ENCODE assay signal across 10 mouse cellular contexts in the genomic region with DNA sequence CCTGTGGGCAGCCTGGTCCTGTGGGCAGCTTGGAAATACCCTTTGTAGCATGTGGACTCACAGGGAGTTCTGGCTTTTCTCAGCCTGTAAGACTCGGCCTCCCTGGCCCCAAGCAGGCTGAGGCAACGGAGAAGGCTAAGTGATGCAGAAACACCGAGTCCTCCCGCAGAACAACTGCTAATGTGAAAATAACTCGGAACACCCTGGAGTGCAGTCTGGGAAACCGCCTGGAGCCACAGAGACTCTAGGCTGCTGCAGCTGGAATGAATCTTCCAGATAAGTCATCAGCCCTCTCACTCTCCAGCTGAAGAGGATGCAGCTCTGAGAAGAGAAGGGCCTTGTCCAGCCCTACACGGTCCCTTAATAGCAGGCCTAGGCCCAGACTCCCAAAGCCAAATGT.
DNase-seq lines count a peak whose midpoint lies in the region; ATAC-seq and TF ChIP-seq lines count a peak whose summit lies in the region.
"Had no signal": no experiment of that assay in that cellular context is flagged by ENCODE, and none has a peak within 500 bp of the region (broad histone marks: within the 10 kb centered on the region; RNA-seq: fewer than 3 reads in every experiment).

No protein-coding gene starts in this region.

- no peak for ATAC-seq in midbrain, embryonic 15.5 days (replicated peaks)
- ATAC-seq in megakaryocyte, adult 5-6 weeks (ENCODE audit: poor library complexity, severe bottlenecking), result no peak
- ATAC-seq: liver, embryonic 12.5 days had no signal

- H3K27me3 ChIP-seq in midbrain, embryonic 10.5 days (ENCODE audit: low read depth, poor library complexity, severe bottlenecking), result no peaks in the 10 kb centered on the region
- H3K27me3 ChIP-seq in midbrain, embryonic 15.5 days (replicated peaks), result no peaks in the 10 kb centered on the region
- no peaks in the 10 kb centered on the region for H3K27me3 ChIP-seq in heart, embryonic 10.5 days (ENCODE audit: insufficient read depth, poor library complexity, severe bottlenecking)
- H3K27me3 ChIP-seq in small intestine, adult 2 months (ENCODE audit: control insufficient read depth, insufficient read depth, low read length), result no peaks in the 10 kb centered on the region
- H3K27me3 ChIP-seq: liver, embryonic 12.5 days had no signal

- no peaks in the 10 kb centered on the region for H3K36me3 ChIP-seq in midbrain, embryonic 10.5 days
- H3K36me3 ChIP-seq in midbrain, embryonic 15.5 days (replicated peaks), result no peaks in the 10 kb centered on the region
- H3K36me3 ChIP-seq in heart, embryonic 10.5 days, result no peaks in the 10 kb centered on the region
- H3K36me3 ChIP-seq in small intestine, adult 2 months (ENCODE audit: control insufficient read depth, insufficient read depth, low read length), result no peaks in the 10 kb centered on the region
- H3K36me3 ChIP-seq: liver, embryonic 12.5 days had no signal

- H3K9me3 ChIP-seq in midbrain, embryonic 10.5 days (replicated peaks), result no peaks in the 10 kb centered on the region
- no peaks in the 10 kb centered on the region for H3K9me3 ChIP-seq in midbrain, embryonic 15.5 days
- no peaks in the 10 kb centered on the region for H3K9me3 ChIP-seq in heart, embryonic 10.5 days
- H3K9me3 ChIP-seq: liver, embryonic 12.5 days had no signal

- DNase-seq in adrenal gland, postnatal 10 days, result peak; percentile 8
- DNase-seq in adrenal gland, postnatal 25 days, result no peak
- no peak for DNase-seq in midbrain, embryonic 10.5 days (ENCODE audit: low spot score)
- DNase-seq in heart, embryonic 10.5 days (ENCODE audit: low spot score), result no peak
- no peak for DNase-seq in thymus, postnatal 0 days (ENCODE audit: low spot score)
- DNase-seq: adrenal gland, adult 8-10 months had no signal

- H3K4me2 ChIP-seq in midbrain, embryonic 15.5 days, result no peak overlapping the region
- H3K4me2 ChIP-seq: liver, embryonic 12.5 days had no signal

- H3K9ac ChIP-seq in midbrain, embryonic 15.5 days, result no peak overlapping the region
- H3K9ac ChIP-seq: liver, embryonic 12.5 days had no signal

- peaks cover 8% of the 10 kb centered on the region; the same call in 1 of the 2 replicates for H3K4me1 ChIP-seq in midbrain, embryonic 10.5 days
- 0 out of 2 replicates have a peak, but pooled peaks cover 6% of the 10 kb centered on the region for H3K4me1 ChIP-seq in midbrain, embryonic 15.5 days
- peaks cover 20% of the 10 kb centered on the region for H3K4me1 ChIP-seq in heart, embryonic 10.5 days
- H3K4me1 ChIP-seq in small intestine, adult 2 months (ENCODE audit: control insufficient read depth, insufficient read depth, insufficient read length, low read length), result no peaks in the 10 kb centered on the region
- H3K4me1 ChIP-seq: liver, embryonic 12.5 days had no signal

- H3K4me3 ChIP-seq in midbrain, embryonic 10.5 days, result no peak overlapping the region
- no peak overlapping the region for H3K4me3 ChIP-seq in midbrain, embryonic 15.5 days
- no peak overlapping the region for H3K4me3 ChIP-seq in heart, embryonic 10.5 days
- H3K4me3 ChIP-seq in small intestine, adult 2 months (ENCODE audit: low read depth, low read length), result no peak overlapping the region
- H3K4me3 ChIP-seq: liver, embryonic 12.5 days had no signal

- 74% methylated on average over 7 of the region's 7 CpGs for WGBS in midbrain, embryonic 10.5 days
- WGBS in midbrain, embryonic 15.5 days, result 67% methylated on average over 7 of the region's 7 CpGs
- WGBS in heart, embryonic 10.5 days, result 35% methylated on average over 7 of the region's 7 CpGs
- WGBS in small intestine, adult 2 months, result 79% methylated on average over 7 of the region's 7 CpGs

- no peak for TF ChIP-seq POLR2A in small intestine, adult 2 months (IDR thresholded peaks at IDR 0.05; ENCODE audit: low read depth, low read length)

- 0 out of 2 replicates have a peak overlapping the region, but pooled peaks have one; percentile 35 for H3K27ac ChIP-seq in midbrain, embryonic 10.5 days (replicated peaks)
- no peak overlapping the region for H3K27ac ChIP-seq in midbrain, embryonic 15.5 days
- 0 out of 2 replicates have a peak overlapping the region, but pooled peaks have one; percentile 13 for H3K27ac ChIP-seq in heart, embryonic 10.5 days
- H3K27ac ChIP-seq in small intestine, adult 2 months (ENCODE audit: insufficient read depth, low read depth, low read length), result peak overlapping the region; percentile 15; the same call in 1 of the 2 replicates
- H3K27ac ChIP-seq: liver, embryonic 12.5 days had no signal

- TF ChIP-seq CTCF in small intestine, adult 2 months (IDR thresholded peaks at IDR 0.05; ENCODE audit: extremely low read depth, insufficient read length, insufficient replicate concordance, low read depth, low read length), result no peak
